Mouse (Mus musculus): ENCODE data around the gene Adamts13.

The Adamts13 gene

DNA sequence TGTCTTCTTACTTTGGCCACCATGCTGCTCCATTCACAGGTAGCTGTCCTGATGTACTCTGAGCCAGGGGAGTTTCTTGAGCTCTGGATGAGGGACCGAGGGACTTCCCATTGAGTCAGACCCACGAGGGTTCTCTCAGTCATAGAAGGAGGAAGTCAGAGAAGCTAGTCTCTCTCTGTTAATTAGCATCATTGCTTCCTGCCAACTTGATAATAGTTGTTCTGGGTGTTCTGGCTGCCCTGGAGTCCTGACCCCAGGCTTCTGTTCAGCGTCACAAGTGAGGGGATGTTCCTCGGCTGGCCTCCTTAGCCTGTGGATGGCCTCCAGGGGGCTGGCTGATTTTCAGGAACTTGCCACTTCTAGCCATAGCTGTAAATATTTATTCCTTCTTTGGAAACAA lies 744 bp downstream of the Adamts13 start:
- DNase-seq = no peak

GRCm38 (mm10) chr2:26980361-26980760 lies 7.1 kb downstream of the Adamts13 start:
- no peak for DNase-seq

- no peak for DNase-seq
Observed at GRCm38 (mm10) chr2:26984179-26984578, 11.0 kb downstream of the Adamts13 start.

DNA sequence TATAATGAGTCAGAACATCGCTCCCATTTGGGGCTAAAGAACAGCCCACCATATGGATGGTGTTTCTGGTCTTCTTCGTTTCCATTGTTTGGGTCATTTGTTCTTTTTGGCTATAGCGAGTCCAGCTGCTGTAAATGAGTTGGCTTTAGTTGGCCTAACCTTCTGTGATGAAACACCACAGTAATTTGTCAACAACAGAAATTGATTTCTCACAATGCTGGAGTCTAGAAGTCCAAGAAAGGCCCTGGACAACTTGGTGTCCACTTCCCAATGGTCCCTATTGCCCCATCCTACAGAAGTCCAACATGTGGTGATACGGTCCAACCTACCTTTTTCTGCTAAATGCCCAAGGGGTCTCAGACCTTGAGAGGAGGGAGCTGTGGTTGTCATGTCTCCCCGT lies 11.4 kb downstream of the Adamts13 start:
- no peak for DNase-seq

GRCm38 (mm10) chr2:26993936-26994335 lies 20.7 kb downstream of the Adamts13 start:
- no peak for DNase-seq

DNA sequence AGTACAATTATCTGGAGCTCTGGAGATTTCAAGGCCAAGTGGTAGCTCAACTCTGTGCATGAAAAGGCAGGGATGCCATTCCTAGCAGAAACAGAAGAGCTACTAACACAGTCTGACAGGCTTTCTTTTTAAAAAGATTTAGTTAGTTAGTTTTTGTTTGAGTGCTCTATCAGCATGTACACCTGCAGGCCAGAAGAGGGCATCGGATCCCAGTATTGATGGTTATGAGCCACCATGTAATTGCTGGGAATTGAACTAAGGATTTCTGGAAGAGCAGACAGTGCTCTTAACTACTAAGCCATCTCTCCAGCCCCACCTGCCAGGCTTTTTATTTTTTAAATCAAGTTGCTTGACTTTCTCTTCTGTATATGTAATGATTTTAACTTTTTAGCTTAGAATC lies 24.3 kb downstream of the Adamts13 start:
- DNase-seq = no peak

DNA sequence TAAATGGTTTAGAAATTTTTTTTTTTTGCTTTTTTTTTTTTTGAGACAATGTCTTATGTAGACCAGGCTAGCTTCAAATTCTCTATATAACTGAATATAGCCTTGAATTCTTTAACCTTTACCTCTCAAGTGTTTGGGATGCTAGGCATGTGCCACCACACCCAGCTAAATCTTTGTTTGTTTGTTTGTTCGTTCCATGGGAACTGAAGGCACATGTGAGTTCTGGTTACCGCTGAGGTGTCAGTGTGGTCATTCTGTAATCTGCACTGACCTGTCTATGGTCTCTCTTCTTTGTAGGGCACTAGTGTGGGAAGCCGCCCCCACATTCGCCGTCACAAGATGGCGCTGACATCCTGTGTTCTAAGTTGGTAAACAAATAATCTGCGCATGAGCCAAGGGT lies 24.8 kb downstream of the Adamts13 start:
- no peak for DNase-seq

DNA sequence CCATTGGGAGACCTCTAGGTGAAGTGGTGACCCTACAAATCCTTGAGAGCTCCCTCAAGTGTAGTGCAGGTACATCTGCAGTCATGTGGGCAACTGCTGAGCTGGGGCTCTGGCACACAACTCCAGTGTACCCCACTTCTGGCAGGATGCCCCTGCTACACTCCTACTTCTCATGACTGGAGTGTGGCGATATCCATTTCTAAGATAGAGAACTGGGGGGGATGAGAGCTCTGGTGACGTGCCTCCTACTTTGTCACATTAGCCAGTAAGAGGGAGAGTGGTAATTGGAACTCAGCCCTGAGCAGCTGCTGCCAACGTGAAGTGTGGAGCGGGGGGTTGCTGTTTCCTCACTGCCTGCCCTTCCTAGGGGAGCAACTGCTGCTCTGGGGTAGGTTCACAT lies 33.0 kb downstream of the Adamts13 start:
- no peak for DNase-seq

- DNase-seq = no peak
Observed at GRCm38 (mm10) chr2:27007701-27008100, 34.5 kb downstream of the Adamts13 start.

- peak; percentile 90 to 93 for DNase-seq
Observed at GRCm38 (mm10) chr2:27009714-27010244, 36.6 kb downstream of the Adamts13 start, which contains the start of gene Cacfd1. Gene Cacfd1, plus strand, starts transcription at chr2:27009926.

DNA sequence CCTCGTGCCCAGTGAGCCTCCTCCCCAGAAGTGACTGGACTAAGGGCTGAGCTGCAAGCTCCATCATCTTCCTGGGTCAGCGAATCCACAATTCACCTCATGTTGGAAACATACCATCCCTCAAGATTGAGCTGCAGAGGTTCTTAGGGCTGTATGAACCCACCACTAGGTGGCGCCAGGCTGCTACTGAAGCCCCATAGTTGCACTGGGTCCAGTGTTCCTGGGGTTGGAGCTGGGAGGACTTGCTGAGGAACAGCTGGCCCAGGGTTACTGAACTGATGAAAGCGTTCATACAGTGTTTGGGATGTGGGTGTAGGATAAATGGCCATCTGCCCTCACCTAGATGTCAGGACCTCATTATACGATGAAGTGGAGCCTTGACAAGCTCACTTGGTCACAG lies 44.6 kb downstream of the Adamts13 start:
- DNase-seq = peak; percentile 67 to 80

DNA sequence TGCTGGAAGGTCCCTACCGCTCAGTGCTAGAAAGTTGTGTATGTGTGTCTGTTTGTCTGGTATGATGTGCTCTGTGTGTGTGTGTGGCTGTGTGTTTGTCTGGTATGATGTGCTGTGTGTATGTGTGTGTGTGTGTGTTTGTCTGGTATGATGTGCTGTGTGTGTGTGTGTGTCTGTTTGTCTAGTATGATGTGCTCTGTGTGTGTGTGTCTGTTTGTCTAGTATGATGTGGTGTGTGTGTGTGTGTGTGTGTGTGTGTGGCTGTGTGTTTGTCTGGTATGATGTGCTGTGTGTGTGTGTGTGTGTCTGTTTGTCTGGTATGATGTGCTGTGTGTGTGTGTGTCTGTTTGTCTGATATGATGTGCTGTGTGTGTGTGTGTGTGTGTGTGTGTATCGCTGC lies 46.3 kb downstream of the Adamts13 start:
- DNase-seq = no peak

DNA sequence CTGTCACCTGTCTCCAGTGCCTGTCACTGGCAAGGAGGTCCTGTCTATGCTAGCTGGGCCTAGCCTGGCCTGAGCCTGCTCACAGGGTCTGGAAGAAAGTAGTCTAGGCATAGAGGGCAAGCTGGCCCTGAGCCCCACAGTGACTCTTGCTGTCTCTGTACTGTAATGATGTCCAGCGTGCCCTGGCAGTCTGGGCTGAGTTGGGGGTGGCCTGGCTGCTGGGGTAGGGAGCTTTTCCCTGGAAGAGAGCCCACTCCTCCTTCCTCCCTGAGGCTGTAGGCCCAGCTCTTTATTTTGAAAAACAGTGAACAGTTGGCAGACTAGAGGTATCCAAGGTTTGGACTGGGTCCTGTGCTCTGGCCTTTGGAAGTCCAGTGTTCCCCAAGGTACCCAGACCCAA lies 47.9 kb downstream of the Adamts13 start:
- no peak for DNase-seq

DNA sequence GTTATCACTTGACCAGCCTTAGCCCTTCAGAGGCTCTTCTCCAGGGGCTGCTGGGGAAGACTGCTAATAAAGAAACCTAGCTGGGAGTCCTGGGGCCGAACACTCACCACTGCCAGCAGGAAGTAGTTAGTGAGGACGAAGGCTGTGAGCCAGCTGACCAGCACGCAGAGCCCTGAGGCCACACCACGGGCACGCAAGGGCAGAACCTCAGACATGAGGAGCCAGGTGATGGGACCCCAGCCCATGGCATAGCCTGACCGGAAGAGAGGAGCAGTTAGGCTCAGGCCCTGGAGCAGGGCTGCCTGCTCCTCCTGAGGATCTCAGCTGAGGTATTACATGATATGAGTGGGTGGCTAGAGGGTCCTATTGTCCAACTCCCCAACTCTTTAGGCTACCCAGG lies 49.4 kb downstream of the Adamts13 start:
- DNase-seq = no peak

GRCm38 (mm10) chr2:27024136-27024535 lies 50.9 kb downstream of the Adamts13 start:
- DNase-seq = no peak

- peak in 1 of 2 experiments; percentile 31 for DNase-seq
Observed at GRCm38 (mm10) chr2:27025545-27025944, 52.3 kb downstream of the Adamts13 start.

- no peak for DNase-seq
Observed at GRCm38 (mm10) chr2:27026332-27026731, 53.1 kb downstream of the Adamts13 start.

DNA sequence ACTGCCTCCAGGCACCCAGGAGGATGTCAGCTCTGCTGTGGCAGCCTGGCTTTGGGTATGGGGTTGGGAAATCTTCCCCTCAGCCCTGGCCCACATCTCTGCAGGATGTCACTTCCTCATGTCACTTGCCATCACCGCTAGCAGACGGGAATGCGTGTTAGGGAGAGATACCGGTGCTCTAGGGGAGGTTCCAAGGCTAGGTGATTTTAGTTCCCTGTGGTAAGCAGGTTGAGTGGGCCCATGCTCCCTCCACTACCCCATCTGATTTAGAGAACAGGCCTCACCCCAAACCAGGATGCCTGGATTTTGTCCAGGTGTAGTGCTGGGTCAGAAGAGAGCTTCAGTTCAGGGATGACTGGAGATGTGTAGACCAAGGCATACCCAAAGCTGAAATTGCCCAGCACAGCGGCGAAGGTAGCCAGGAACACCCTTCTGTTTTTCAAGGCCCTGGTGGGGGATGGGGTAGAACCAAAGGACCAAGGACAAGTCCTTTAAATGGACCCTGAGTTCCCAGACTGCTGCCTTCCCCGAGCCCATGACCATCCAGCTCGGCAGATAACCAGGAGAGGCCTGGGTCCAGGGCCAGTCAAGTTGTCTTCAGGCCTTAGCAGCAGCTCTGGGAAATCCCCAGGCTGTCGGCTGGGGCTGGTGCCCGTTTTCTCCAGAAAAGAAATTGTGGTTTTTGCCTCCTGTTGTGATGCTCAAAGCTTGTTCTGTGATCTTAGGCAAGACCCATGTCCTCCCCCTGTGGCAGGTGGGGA lies 53.8 kb downstream of the Adamts13 start:
- DNase-seq = no peak

GRCm38 (mm10) chr2:27027618-27028436 lies 54.6 kb downstream of the Adamts13 start, which contains the start of gene Slc2a6:
Gene Slc2a6, minus strand, starts transcription at chr2:27027998.
- peak; percentile 91 to 93 for DNase-seq

DNA sequence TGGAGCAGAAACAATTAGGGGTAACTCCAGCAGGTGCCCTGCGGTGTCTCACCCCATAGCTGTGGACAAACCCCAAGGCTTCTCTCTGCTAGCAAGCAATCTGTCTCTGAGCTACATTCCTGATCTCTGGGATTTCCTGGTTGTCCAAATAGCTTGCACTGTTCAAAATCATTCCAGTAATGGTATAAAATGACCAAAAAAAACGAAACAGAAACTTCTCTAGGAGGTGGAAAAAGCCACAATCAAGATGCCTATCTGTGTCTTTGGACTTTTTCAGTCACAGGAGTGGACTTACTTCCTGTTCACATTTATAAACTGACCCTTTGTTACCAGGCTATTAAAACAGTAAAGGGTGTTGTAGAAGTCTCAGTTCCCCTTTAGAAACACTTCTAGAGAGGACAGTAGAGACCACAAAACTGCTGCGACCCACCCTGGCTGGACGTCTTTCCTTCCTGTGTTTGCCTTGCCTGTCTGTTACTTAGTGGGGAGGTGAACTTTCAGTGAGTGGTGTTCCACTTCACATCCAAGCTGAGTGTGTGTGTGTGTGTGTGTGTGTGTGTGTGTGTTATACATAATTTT lies 55.3 kb downstream of the Adamts13 start:
- no peak for DNase-seq

DNA sequence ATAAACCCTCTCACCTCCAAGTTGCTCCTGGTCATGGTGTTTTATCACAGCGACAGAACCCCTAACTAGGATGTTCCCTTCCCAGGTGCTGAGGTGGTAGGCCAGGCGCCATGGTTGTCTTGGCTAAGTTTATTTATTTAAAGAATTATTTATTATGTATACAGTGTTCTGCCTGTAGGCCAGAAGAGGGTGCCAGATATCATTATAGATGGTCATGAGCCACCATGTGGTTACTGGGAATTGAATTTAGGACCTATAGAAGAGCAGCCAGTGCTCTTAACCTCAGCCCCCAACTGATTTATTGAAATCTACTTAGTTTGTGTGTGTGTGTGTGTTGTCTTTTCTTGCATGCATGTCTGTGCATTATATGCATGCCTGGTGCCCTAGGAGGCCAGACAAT lies 59.1 kb downstream of the Adamts13 start:
- DNase-seq = no peak

- DNase-seq = no peak
Observed at GRCm38 (mm10) chr2:27036003-27036402, 62.8 kb downstream of the Adamts13 start.

DNA sequence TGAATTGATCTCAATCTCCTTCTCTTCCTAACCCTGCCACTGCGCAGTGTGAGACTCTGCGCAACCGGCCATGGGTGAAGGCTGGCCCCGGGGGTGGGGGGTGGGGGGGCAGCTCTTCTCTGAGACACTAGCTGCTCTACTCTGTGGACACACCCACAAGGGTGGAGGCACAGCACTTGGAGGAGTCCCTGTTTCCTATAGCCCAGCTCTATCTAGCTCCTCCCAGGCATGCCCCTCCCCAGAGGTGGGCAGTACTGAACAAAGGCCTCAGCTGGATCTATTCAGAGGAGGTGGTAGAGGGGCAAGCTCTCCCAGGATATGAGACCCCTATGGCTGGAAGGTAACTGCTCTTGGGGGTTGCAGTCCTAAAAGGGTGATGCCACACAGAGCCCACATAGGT lies 63.8 kb downstream of the Adamts13 start:
- no peak for DNase-seq

Data from lung, postnatal 4 days (tissue).